Mouse (Mus musculus): ENCODE measurements around the gene Lrrc74a. TPM values are rescaled to one million over a fixed set of nuclear protein-coding genes. Genes with fewer than 3 reads are reported as not detected.

Lrrc74a gene
- polyA plus RNA-seq, 1 experiment from 2014 or later, result not detected

GRCm38 (mm10) chr12:86714026-86714425, 20.1 kb upstream of the Lrrc74a start:
- H3K9ac ChIP-seq (ENCODE audit: low read length), result no peak overlapping the region
- H3K27ac ChIP-seq (ENCODE audit: low read length), result no peak overlapping the region
- 0 out of 2 replicates have a peak, but pooled peaks cover 5% of the 10 kb centered on the region for H3K4me1 ChIP-seq (replicated peaks; ENCODE audit: control insufficient read depth, insufficient read depth, low read length)
- H3K9me3 ChIP-seq (ENCODE audit: control insufficient read depth, low read length), result no peaks in the 10 kb centered on the region
- no peaks in the 10 kb centered on the region for H3K27me3 ChIP-seq (ENCODE audit: control insufficient read depth, insufficient read depth, low read depth, low read length)
- ATAC-seq (ENCODE audit: low read depth), result no peak
- H3K36me3 ChIP-seq (ENCODE audit: control insufficient read depth, insufficient read depth, low read length), result 0 out of 2 replicates have a peak, but pooled peaks cover 2% of the 10 kb centered on the region
- H3K4me2 ChIP-seq (ENCODE audit: low read depth, low read length), result no peak overlapping the region
- no peak overlapping the region for H3K4me3 ChIP-seq (ENCODE audit: low read length)
- WGBS, result 61% methylated on average over 5 of the region's 5 CpGs

GRCm38 (mm10) chr12:86715401-86715800, 18.8 kb upstream of the Lrrc74a start:
- WGBS, result 63% methylated on average over 5 of the region's 5 CpGs
- H3K4me2 ChIP-seq (ENCODE audit: low read depth, low read length), result no peak overlapping the region
- no peak overlapping the region for H3K9ac ChIP-seq (ENCODE audit: low read length)
- ATAC-seq (ENCODE audit: low read depth), result no peak
- 0 out of 2 replicates have a peak, but pooled peaks cover 2% of the 10 kb centered on the region for H3K36me3 ChIP-seq (ENCODE audit: control insufficient read depth, insufficient read depth, low read length)
- no peaks in the 10 kb centered on the region for H3K27me3 ChIP-seq (ENCODE audit: control insufficient read depth, insufficient read depth, low read depth, low read length)
- 0 out of 2 replicates have a peak, but pooled peaks cover 5% of the 10 kb centered on the region for H3K4me1 ChIP-seq (replicated peaks; ENCODE audit: control insufficient read depth, insufficient read depth, low read length)
- no peak overlapping the region for H3K4me3 ChIP-seq (ENCODE audit: low read length)
- no peak overlapping the region for H3K27ac ChIP-seq (ENCODE audit: low read length)
- no peaks in the 10 kb centered on the region for H3K9me3 ChIP-seq (ENCODE audit: control insufficient read depth, low read length)

GRCm38 (mm10) chr12:86716962-86717361, 17.2 kb upstream of the Lrrc74a start:
- no peaks in the 10 kb centered on the region for H3K27me3 ChIP-seq (ENCODE audit: control insufficient read depth, insufficient read depth, low read depth, low read length)
- H3K4me3 ChIP-seq (ENCODE audit: low read length), result no peak overlapping the region
- H3K4me1 ChIP-seq (replicated peaks; ENCODE audit: control insufficient read depth, insufficient read depth, low read length), result peaks cover 12% of the 10 kb centered on the region; the same call in 1 of the 2 replicates
- H3K9ac ChIP-seq (ENCODE audit: low read length), result no peak overlapping the region
- H3K36me3 ChIP-seq (ENCODE audit: control insufficient read depth, insufficient read depth, low read length), result 0 out of 2 replicates have a peak, but pooled peaks cover 2% of the 10 kb centered on the region
- H3K27ac ChIP-seq (ENCODE audit: low read length), result no peak overlapping the region
- 69% methylated on average over 11 of the region's 11 CpGs for WGBS
- H3K4me2 ChIP-seq (ENCODE audit: low read depth, low read length), result no peak overlapping the region
- ATAC-seq (ENCODE audit: low read depth), result peak; percentile 57
- H3K9me3 ChIP-seq (ENCODE audit: control insufficient read depth, low read length), result no peaks in the 10 kb centered on the region

- Histone ChIP-seq H3K27me3 (ENCODE audit: control insufficient read depth, insufficient read depth, low read depth, low read length) (no peaks in the 10 kb centered on the region), H3K9ac (ENCODE audit: low read length) (no peak overlapping the region), H3K9me3 (ENCODE audit: control insufficient read depth, low read length) (no peaks in the 10 kb centered on the region), H3K4me2 (ENCODE audit: low read depth, low read length) (no peak overlapping the region), H3K4me1 (replicated peaks; ENCODE audit: control insufficient read depth, insufficient read depth, low read length) (peaks cover 13% of the 10 kb centered on the region; the same call in 1 of the 2 replicates), H3K4me3 (ENCODE audit: low read length) (no peak overlapping the region), H3K27ac (ENCODE audit: low read length) (no peak overlapping the region), H3K36me3 (ENCODE audit: control insufficient read depth, insufficient read depth, low read length) (0 out of 2 replicates have a peak, but pooled peaks cover 2% of the 10 kb centered on the region)
- 79% methylated on average over 18 of the region's 18 CpGs for WGBS
- ATAC-seq (ENCODE audit: low read depth), result no peak
Measured at GRCm38 (mm10) chr12:86719961-86720639, 14.1 kb upstream of the Lrrc74a start.

- H3K4me1 ChIP-seq (replicated peaks; ENCODE audit: control insufficient read depth, insufficient read depth, low read length), result peaks cover 17% of the 10 kb centered on the region; the same call in 1 of the 2 replicates
- H3K36me3 ChIP-seq (ENCODE audit: control insufficient read depth, insufficient read depth, low read length), result no peaks in the 10 kb centered on the region
- H3K4me3 ChIP-seq (ENCODE audit: low read length), result no peak overlapping the region
- H3K4me2 ChIP-seq (ENCODE audit: low read depth, low read length), result no peak overlapping the region
- H3K9me3 ChIP-seq (ENCODE audit: control insufficient read depth, low read length), result no peaks in the 10 kb centered on the region
- 61% methylated on average over 5 of the region's 5 CpGs for WGBS
- H3K27me3 ChIP-seq (ENCODE audit: control insufficient read depth, insufficient read depth, low read depth, low read length), result no peaks in the 10 kb centered on the region
- ATAC-seq (ENCODE audit: low read depth), result no peak
- no peak overlapping the region for H3K9ac ChIP-seq (ENCODE audit: low read length)
- no peak overlapping the region; the same call in 1 of the 2 replicates for H3K27ac ChIP-seq (ENCODE audit: low read length)
Measured at GRCm38 (mm10) chr12:86721453-86721852, 12.7 kb upstream of the Lrrc74a start.

- H3K9me3 ChIP-seq (ENCODE audit: control insufficient read depth, low read length), result no peaks in the 10 kb centered on the region
- H3K4me2 ChIP-seq (ENCODE audit: low read depth, low read length), result no peak overlapping the region
- no peak overlapping the region for H3K9ac ChIP-seq (ENCODE audit: low read length)
- no peak for ATAC-seq (ENCODE audit: low read depth)
- no peak overlapping the region for H3K27ac ChIP-seq (ENCODE audit: low read length)
- H3K4me1 ChIP-seq (replicated peaks; ENCODE audit: control insufficient read depth, insufficient read depth, low read length), result peaks cover 12% of the 10 kb centered on the region; the same call in 1 of the 2 replicates
- H3K36me3 ChIP-seq (ENCODE audit: control insufficient read depth, insufficient read depth, low read length), result no peaks in the 10 kb centered on the region
- WGBS, result 55% methylated on average over 2 of the region's 2 CpGs
- no peak overlapping the region for H3K4me3 ChIP-seq (ENCODE audit: low read length)
- no peaks in the 10 kb centered on the region for H3K27me3 ChIP-seq (ENCODE audit: control insufficient read depth, insufficient read depth, low read depth, low read length)
Measured at GRCm38 (mm10) chr12:86724300-86724699, 9.9 kb upstream of the Lrrc74a start.

- WGBS, result under 1% methylated on average over 19 of the region's 19 CpGs
- peak overlapping the region; percentile 76 for H3K4me3 ChIP-seq (ENCODE audit: low read length)
- peaks cover 12% of the 10 kb centered on the region; the same call in 1 of the 2 replicates for H3K4me1 ChIP-seq (replicated peaks; ENCODE audit: control insufficient read depth, insufficient read depth, low read length)
- H3K36me3 ChIP-seq (ENCODE audit: control insufficient read depth, insufficient read depth, low read length), result no peaks in the 10 kb centered on the region
- H3K4me2 ChIP-seq (ENCODE audit: low read depth, low read length), result peak overlapping the region; percentile 99
- ATAC-seq (ENCODE audit: low read depth), result peak; percentile 31
- peak overlapping the region; percentile 75 for H3K9ac ChIP-seq (ENCODE audit: low read length)
- H3K27ac ChIP-seq (ENCODE audit: low read length), result peak overlapping the region; percentile 59
- no peaks in the 10 kb centered on the region for H3K27me3 ChIP-seq (ENCODE audit: control insufficient read depth, insufficient read depth, low read depth, low read length)
- H3K9me3 ChIP-seq (ENCODE audit: control insufficient read depth, low read length), result no peaks in the 10 kb centered on the region
Measured at GRCm38 (mm10) chr12:86725706-86726105, 8.5 kb upstream of the Lrrc74a start.

- WGBS, result under 1% methylated on average over 36 of the region's 44 CpGs
- no peaks in the 10 kb centered on the region for H3K36me3 ChIP-seq (ENCODE audit: control insufficient read depth, insufficient read depth, low read length)
- peak within 1 kb of the TSS; percentile 75 for H3K9ac ChIP-seq (ENCODE audit: low read length)
- peak within 1 kb of the TSS; percentile 99 for H3K4me2 ChIP-seq (ENCODE audit: low read depth, low read length)
- peak within 1 kb of the TSS; percentile 76 for H3K4me3 ChIP-seq (ENCODE audit: low read length)
- H3K27ac ChIP-seq (ENCODE audit: low read length), result peak within 1 kb of the TSS; percentile 59
- H3K27me3 ChIP-seq (ENCODE audit: control insufficient read depth, insufficient read depth, low read depth, low read length), result no peaks in the 10 kb centered on the region
- peak; percentile 99 for ATAC-seq (ENCODE audit: low read depth)
- H3K4me1 ChIP-seq (replicated peaks; ENCODE audit: control insufficient read depth, insufficient read depth, low read length), result peaks cover 9% of the 10 kb centered on the region; the same call in 1 of the 2 replicates
- H3K9me3 ChIP-seq (ENCODE audit: control insufficient read depth, low read length), result no peaks in the 10 kb centered on the region
Measured at GRCm38 (mm10) chr12:86726120-86726640, 8.0 kb upstream of the Lrrc74a start, which contains the start of gene Angel1. TSS of gene Angel1 (minus strand) at chr12:86726460.

GRCm38 (mm10) chr12:86761036-86761435, 26.9 kb downstream of the Lrrc74a start:
- no peak for ATAC-seq (ENCODE audit: low read depth)
- 67% methylated on average over 13 of the region's 13 CpGs for WGBS
- no peak overlapping the region for H3K4me3 ChIP-seq (ENCODE audit: low read length)

More at GRCm38 (mm10) chr12:86761036-86761435, 26.9 kb downstream of the Lrrc74a start:
- no peaks in the 10 kb centered on the region for H3K36me3 ChIP-seq (ENCODE audit: control insufficient read depth, insufficient read depth, low read length)
- no peaks in the 10 kb centered on the region for H3K9me3 ChIP-seq (ENCODE audit: control insufficient read depth, low read length)
- H3K4me1 ChIP-seq (replicated peaks; ENCODE audit: control insufficient read depth, insufficient read depth, low read length), result no peaks in the 10 kb centered on the region
- H3K9ac ChIP-seq (ENCODE audit: low read length), result no peak overlapping the region
- H3K4me2 ChIP-seq (ENCODE audit: low read depth, low read length), result no peak overlapping the region
- no peak overlapping the region for H3K27ac ChIP-seq (ENCODE audit: low read length)
- no peaks in the 10 kb centered on the region for H3K27me3 ChIP-seq (ENCODE audit: control insufficient read depth, insufficient read depth, low read depth, low read length)

All from lung, embryonic 16.5 days (tissue).